Mouse (Mus musculus): ENCODE results near the gene Chuk.

DNA sequence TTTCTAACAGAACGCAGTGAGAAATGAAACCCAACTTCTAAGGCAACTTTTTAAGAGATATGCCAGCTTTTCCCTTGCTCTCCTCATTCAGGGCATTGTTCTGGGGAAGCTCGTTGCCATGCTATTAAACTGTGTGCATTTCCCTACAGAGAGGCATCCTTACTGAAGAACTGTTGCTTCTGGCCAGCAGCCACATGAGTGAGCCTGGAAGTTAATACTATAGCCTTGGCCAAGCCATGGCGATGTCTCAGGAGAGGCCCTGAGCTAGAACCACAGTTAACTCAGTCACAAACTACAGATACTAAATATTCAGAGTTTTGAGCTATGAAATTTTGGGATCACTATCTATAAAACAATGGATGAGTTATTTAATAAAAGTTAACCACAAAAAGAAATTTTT is 4.3 kb downstream of the Chuk start:
- TF ChIP-seq EP300 (IDR thresholded peaks at IDR 0.05; ENCODE audit: low read depth) (no peak), CTCF (IDR thresholded peaks at IDR 0.05; ENCODE audit: low read depth) (no peak)
